Mouse (Mus musculus): Measurements from ENCODE around the gene Tspan17. TPM values are rescaled to one million over a fixed set of nuclear protein-coding genes. Genes with fewer than 3 reads are reported as not detected.

The Tspan17 gene
- polyA plus RNA-seq, 1 experiment from 2014 or later, result 2.2 TPM

DNA sequence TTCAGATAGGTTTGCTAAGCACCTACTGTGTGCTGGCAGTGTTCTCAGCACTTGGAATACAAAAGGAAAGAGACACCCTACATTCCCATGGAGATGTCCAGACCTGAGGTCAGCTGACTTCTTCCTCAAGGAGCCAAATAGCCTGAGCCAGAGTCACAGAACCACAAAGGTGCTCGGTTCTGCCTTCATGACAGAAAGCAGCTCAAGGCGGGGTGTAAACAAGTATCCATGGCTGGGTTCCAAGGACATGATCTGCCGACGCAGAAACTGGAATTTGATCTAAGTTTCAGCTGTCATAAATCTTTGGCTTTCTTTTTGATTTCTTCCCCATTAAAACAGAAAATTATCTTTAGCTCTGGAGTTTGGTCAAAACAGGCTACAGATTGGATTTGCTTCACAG lies 11.0 kb downstream of the Tspan17 start:
- 65% methylated on average over 4 of the region's 4 CpGs for WGBS (ENCODE audit: insufficient replicate concordance)
- no peaks in the 10 kb centered on the region for H3K4me1 ChIP-seq (ENCODE audit: insufficient read depth)
- no peak overlapping the region for H3K4me2 ChIP-seq (ENCODE audit: low read depth, low read length)
- ATAC-seq (no peak), DNase-seq (no peak)
- H3K27ac ChIP-seq (ENCODE audit: low read depth), result no peak overlapping the region
- H3K4me3 ChIP-seq (ENCODE audit: low read depth, low read length), result no peak overlapping the region
- no peak overlapping the region for H3K9ac ChIP-seq (replicated peaks)
- H3K9me3 ChIP-seq (ENCODE audit: low read length), result no peaks in the 10 kb centered on the region
- TF ChIP-seq CTCF (IDR thresholded peaks at IDR 0.05; ENCODE audit: low read depth) (no peak), EP300 (IDR thresholded peaks at IDR 0.05; ENCODE audit: low read depth) (no peak)
- 0 out of 2 replicates have a peak, but pooled peaks cover 5% of the 10 kb centered on the region for H3K27me3 ChIP-seq (ENCODE audit: insufficient read depth, low read length)
- H3K36me3 ChIP-seq (replicated peaks; ENCODE audit: insufficient read depth, low read length), result no peaks in the 10 kb centered on the region

DNA sequence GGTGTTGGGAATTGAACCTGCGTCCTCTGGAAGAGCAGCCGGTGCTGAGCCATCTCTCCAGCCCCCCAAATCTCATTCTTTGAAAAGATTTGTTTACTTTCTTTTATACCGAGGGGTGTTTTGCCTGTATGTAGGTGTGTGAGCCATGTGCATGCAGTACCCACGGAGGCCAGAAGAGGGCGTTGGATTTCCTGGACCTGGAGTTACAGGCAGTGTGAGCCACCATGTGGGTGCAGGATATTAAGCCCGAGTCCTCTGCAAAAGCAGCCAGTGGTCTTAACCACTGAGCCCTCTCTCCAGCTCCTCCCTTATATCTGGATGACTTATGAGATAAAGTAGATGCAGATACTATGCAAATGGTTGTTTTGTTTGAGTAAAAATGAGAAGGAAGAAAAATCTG lies 13.8 kb downstream of the Tspan17 start:
- WGBS (ENCODE audit: insufficient replicate concordance), result 70% methylated on average over 6 of the region's 6 CpGs
- Histone ChIP-seq H3K4me2 (ENCODE audit: low read depth, low read length) (no peak overlapping the region), H3K36me3 (replicated peaks; ENCODE audit: insufficient read depth, low read length) (no peaks in the 10 kb centered on the region), H3K9me3 (ENCODE audit: low read length) (no peaks in the 10 kb centered on the region), H3K27me3 (ENCODE audit: insufficient read depth, low read length) (peaks cover 10% of the 10 kb centered on the region; the same call in 1 of the 2 replicates), H3K27ac (ENCODE audit: low read depth) (no peak overlapping the region), H3K4me3 (ENCODE audit: low read depth, low read length) (no peak overlapping the region), H3K4me1 (ENCODE audit: insufficient read depth) (no peaks in the 10 kb centered on the region), H3K9ac (replicated peaks) (no peak overlapping the region)
- peak; percentile 42 for TF ChIP-seq CTCF (IDR thresholded peaks at IDR 0.05; ENCODE audit: low read depth)
- TF ChIP-seq EP300 (IDR thresholded peaks at IDR 0.05; ENCODE audit: low read depth), result no peak
- ATAC-seq (no peak), DNase-seq (no peak)

- Histone ChIP-seq H3K4me3 (ENCODE audit: low read depth, low read length) (no peak overlapping the region), H3K9ac (replicated peaks) (no peak overlapping the region), H3K27me3 (ENCODE audit: insufficient read depth, low read length) (peaks cover 10% of the 10 kb centered on the region; the same call in 1 of the 2 replicates), H3K4me2 (ENCODE audit: low read depth, low read length) (no peak overlapping the region), H3K36me3 (replicated peaks; ENCODE audit: insufficient read depth, low read length) (no peaks in the 10 kb centered on the region), H3K4me1 (ENCODE audit: insufficient read depth) (no peaks in the 10 kb centered on the region), H3K27ac (ENCODE audit: low read depth) (no peak overlapping the region), H3K9me3 (ENCODE audit: low read length) (no peaks in the 10 kb centered on the region)
- DNase-seq (no peak), ATAC-seq (no peak)
- TF ChIP-seq EP300 (IDR thresholded peaks at IDR 0.05; ENCODE audit: low read depth), result no peak
- TF ChIP-seq CTCF (IDR thresholded peaks at IDR 0.05; ENCODE audit: low read depth), result peak; percentile 34; the same call in 1 of the 2 replicates
- 41% methylated on average over 21 of the region's 21 CpGs for WGBS (ENCODE audit: insufficient replicate concordance)
Observed at GRCm38 (mm10) chr13:54805134-54805838, 16.1 kb downstream of the Tspan17 start.

DNA sequence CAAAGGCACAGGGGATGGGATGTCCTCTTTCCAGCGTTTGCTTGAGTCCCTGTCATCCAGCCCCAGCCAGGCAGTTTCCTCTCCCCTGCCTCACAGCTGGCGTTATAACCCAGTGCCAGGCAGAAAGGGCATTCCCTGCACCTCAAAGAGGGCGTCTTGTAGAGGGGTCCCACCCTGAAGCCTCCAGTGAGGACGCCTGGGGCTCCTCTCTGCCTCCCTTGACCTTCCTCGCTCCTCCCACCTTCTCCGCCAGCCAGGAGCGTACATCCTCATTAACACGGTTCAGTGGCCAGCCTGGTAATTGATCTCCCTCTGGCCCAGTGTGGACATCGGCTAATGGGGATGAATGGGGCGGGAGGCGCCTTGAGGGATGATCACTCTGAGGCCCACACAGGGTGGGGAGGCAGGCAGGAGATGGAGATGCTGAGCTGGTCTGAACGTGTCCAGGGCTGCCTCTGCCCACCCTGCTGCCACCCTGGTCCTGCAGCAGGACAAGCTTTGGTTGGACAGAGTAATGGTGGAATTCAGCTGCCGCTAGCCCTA lies 17.3 kb downstream of the Tspan17 start:
- Histone ChIP-seq H3K27ac (ENCODE audit: low read depth) (no peak overlapping the region), H3K36me3 (replicated peaks; ENCODE audit: insufficient read depth, low read length) (no peaks in the 10 kb centered on the region), H3K27me3 (ENCODE audit: insufficient read depth, low read length) (peaks cover 10% of the 10 kb centered on the region; the same call in 1 of the 2 replicates), H3K4me1 (ENCODE audit: insufficient read depth) (no peaks in the 10 kb centered on the region), H3K9me3 (ENCODE audit: low read length) (no peaks in the 10 kb centered on the region), H3K9ac (replicated peaks) (no peak overlapping the region), H3K4me3 (ENCODE audit: low read depth, low read length) (no peak overlapping the region), H3K4me2 (ENCODE audit: low read depth, low read length) (no peak overlapping the region)
- WGBS (ENCODE audit: insufficient replicate concordance), result 54% methylated on average over 13 of the region's 13 CpGs
- TF ChIP-seq CTCF (IDR thresholded peaks at IDR 0.05; ENCODE audit: low read depth) (no peak), EP300 (IDR thresholded peaks at IDR 0.05; ENCODE audit: low read depth) (no peak)
- DNase-seq (no peak), ATAC-seq (no peak)

DNA sequence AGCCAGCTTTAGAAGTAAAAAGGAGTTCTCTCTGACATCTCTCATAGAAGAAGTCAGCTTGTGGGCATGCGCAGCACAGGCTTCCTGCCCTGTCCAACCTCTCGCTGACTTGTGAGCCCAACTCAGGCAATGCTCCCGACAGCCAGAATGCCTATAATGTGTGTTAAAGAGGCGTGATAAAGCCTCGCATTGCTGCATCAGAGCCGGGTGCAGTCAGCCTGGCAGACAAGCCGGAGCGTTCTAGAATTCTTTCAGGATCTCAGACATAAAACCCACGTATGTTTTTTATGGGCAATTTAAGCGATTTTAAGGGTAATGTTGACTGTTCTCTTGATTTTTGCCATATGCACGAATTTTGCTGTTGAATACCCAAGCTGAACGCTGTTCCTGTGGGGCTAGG lies 18.9 kb downstream of the Tspan17 start:
- ATAC-seq, result no peak
- H3K9ac ChIP-seq (replicated peaks), result no peak overlapping the region
- TF ChIP-seq EP300 (IDR thresholded peaks at IDR 0.05; ENCODE audit: low read depth), result no peak
- TF ChIP-seq CTCF (IDR thresholded peaks at IDR 0.05; ENCODE audit: low read depth), result no peak
- no peaks in the 10 kb centered on the region for H3K4me1 ChIP-seq (ENCODE audit: insufficient read depth)
- no peak overlapping the region for H3K4me2 ChIP-seq (ENCODE audit: low read depth, low read length)
- DNase-seq, result no peak
- no peaks in the 10 kb centered on the region for H3K36me3 ChIP-seq (replicated peaks; ENCODE audit: insufficient read depth, low read length)
- WGBS (ENCODE audit: insufficient replicate concordance), result 72% methylated on average over 12 of the region's 12 CpGs
- peaks cover 10% of the 10 kb centered on the region; the same call in 1 of the 2 replicates for H3K27me3 ChIP-seq (ENCODE audit: insufficient read depth, low read length)
- H3K27ac ChIP-seq (ENCODE audit: low read depth), result no peak overlapping the region
- no peaks in the 10 kb centered on the region for H3K9me3 ChIP-seq (ENCODE audit: low read length)
- H3K4me3 ChIP-seq (ENCODE audit: low read depth, low read length), result no peak overlapping the region

- no peak overlapping the region for H3K4me2 ChIP-seq (ENCODE audit: low read depth, low read length)
- ATAC-seq (no peak), DNase-seq (no peak)
- TF ChIP-seq CTCF (IDR thresholded peaks at IDR 0.05; ENCODE audit: low read depth) (no peak), EP300 (IDR thresholded peaks at IDR 0.05; ENCODE audit: low read depth) (no peak)
- no peaks in the 10 kb centered on the region for H3K9me3 ChIP-seq (ENCODE audit: low read length)
- H3K36me3 ChIP-seq (replicated peaks; ENCODE audit: insufficient read depth, low read length), result no peaks in the 10 kb centered on the region
- no peak overlapping the region for H3K9ac ChIP-seq (replicated peaks)
- H3K4me3 ChIP-seq (ENCODE audit: low read depth, low read length), result no peak overlapping the region
- H3K4me1 ChIP-seq (ENCODE audit: insufficient read depth), result no peaks in the 10 kb centered on the region
- H3K27me3 ChIP-seq (ENCODE audit: insufficient read depth, low read length), result no peaks in the 10 kb centered on the region; the same call in 1 of the 2 replicates
- no peak overlapping the region for H3K27ac ChIP-seq (ENCODE audit: low read depth)
- WGBS (ENCODE audit: insufficient replicate concordance), result 48% methylated on average over 7 of the region's 7 CpGs
Observed at GRCm38 (mm10) chr13:54811476-54811875, 22.3 kb downstream of the Tspan17 start.
